Mouse (Mus musculus) intestine, embryonic 14.5 days (tissue): ENCODE measurements at regions not wholly inside any gene's neighbourhood (a gene's known extent, or its start where the extent isn't known, plus 50 kb on each side); places are given as distances from the start of the nearest gene placed in this dataset.

ENCODE experiments used
- ATAC-seq: fragments of 200-750 bp; cut with Nextera tagmentation; replicated peaks from 2 replicates; pipeline ENCODE4 v1.8.0; 2017; ENCODE audit warnings: low read depth, moderate number of reproducible peaks, moderate TSS enrichment, moderate library complexity; ENCODE audit not compliant: low FRiP score, low TSS enrichment
- DNase-seq: peaks from one replicate; pipeline ENCODE4 v3.0.0-alpha.2; 2018; ENCODE audit warnings: low spot score
- H3K27ac ChIP-seq: fragments of 300-500 bp; sonication (generic); 2 replicates; pipeline ENCODE4 v1.5.1; 2014; ENCODE audit warnings: low read depth, mild to moderate bottlenecking, control low read depth
- H3K27me3 ChIP-seq: fragments of 300-500 bp; sonication (generic); replicated peaks from 2 replicates; pipeline ENCODE4 v1.6.1; 2014; ENCODE audit warnings: low read length, control low read depth; ENCODE audit not compliant: control insufficient read depth, insufficient read depth
- H3K36me3 ChIP-seq: fragments of 300-500 bp; sonication (generic); 2 replicates; pipeline ENCODE4 v1.6.1; 2014; ENCODE audit warnings: low read length, control low read depth; ENCODE audit not compliant: control insufficient read depth, insufficient read depth
- H3K4me1 ChIP-seq: fragments of 300-500 bp; sonication (generic); replicated peaks from 2 replicates; pipeline ENCODE4 v1.6.1; 2014; ENCODE audit warnings: low read length, control low read depth, mixed read lengths; ENCODE audit not compliant: control insufficient read depth, insufficient read depth
- H3K4me2 ChIP-seq: fragments of 300-500 bp; sonication (generic); 2 replicates; pipeline ENCODE4 v1.6.1; 2014; ENCODE audit warnings: low read length
- H3K4me3 ChIP-seq: fragments of 300-500 bp; sonication (generic); 2 replicates; pipeline ENCODE4 v1.5.1; 2014; ENCODE audit warnings: low read depth, low read length, control low read depth, mixed read lengths
- H3K9ac ChIP-seq: fragments of 300-500 bp; sonication (generic); 2 replicates; pipeline ENCODE4 v1.6.1; 2014; ENCODE audit warnings: mild to moderate bottlenecking, low read length
- H3K9me3 ChIP-seq: fragments of 300-500 bp; sonication (generic); 2 replicates; pipeline ENCODE4 v1.6.1; 2016; ENCODE audit warnings: low read length, control low read depth; ENCODE audit not compliant: control insufficient read depth
- WGBS: fragments of 180-500 bp; shearing (Covaris S2); extraction: QIAGEN DNeasy Blood & Tissue Kit; methylation state at CpG from one replicate; pipeline ENCODE4 v1.1.7; 2014; 5-methylcytosine and 5-hydroxymethylcytosine counted together

- WGBS: 94% methylated on average over 5 of the region's 5 CpGs
- H3K4me3 ChIP-seq: no peak overlapping the region
- H3K4me1 ChIP-seq: no peaks in the 10 kb centered on the region
- ATAC-seq (no peak), DNase-seq (no peak)
- H3K9me3 ChIP-seq: no peaks in the 10 kb centered on the region
- no peak overlapping the region for H3K9ac ChIP-seq
- no peaks in the 10 kb centered on the region for H3K27me3 ChIP-seq
- H3K36me3 ChIP-seq: no peaks in the 10 kb centered on the region
- H3K4me2 ChIP-seq: no peak overlapping the region
- no peak overlapping the region for H3K27ac ChIP-seq
Observed at GRCm38 (mm10) chr6:50949361-50949760, 295.1 kb upstream of the Npvf start.

- DNase-seq (no peak), ATAC-seq (no peak)
- no peak overlapping the region for H3K4me2 ChIP-seq
- H3K4me3 ChIP-seq: no peak overlapping the region
- H3K9me3 ChIP-seq: no peaks in the 10 kb centered on the region
- no peak overlapping the region; the same call in 1 of the 2 replicates for H3K27ac ChIP-seq
- H3K36me3 ChIP-seq: no peaks in the 10 kb centered on the region
- no peaks in the 10 kb centered on the region for H3K4me1 ChIP-seq
- no peak overlapping the region for H3K9ac ChIP-seq
- no peaks in the 10 kb centered on the region for H3K27me3 ChIP-seq
- WGBS: 60% methylated on average over 11 of the region's 11 CpGs
Observed at GRCm38 (mm10) chr6:50949883-50950583, 295.8 kb upstream of the Npvf start.

- no peaks in the 10 kb centered on the region for H3K36me3 ChIP-seq
- no peak overlapping the region for H3K27ac ChIP-seq
- H3K9ac ChIP-seq: no peak overlapping the region
- H3K27me3 ChIP-seq: no peaks in the 10 kb centered on the region
- H3K4me3 ChIP-seq: no peak overlapping the region
- WGBS: 92% methylated on average over 4 of the region's 4 CpGs
- DNase-seq (no peak), ATAC-seq (no peak)
- no peak overlapping the region for H3K4me2 ChIP-seq
- no peaks in the 10 kb centered on the region for H3K9me3 ChIP-seq
- no peaks in the 10 kb centered on the region for H3K4me1 ChIP-seq
Observed at GRCm38 (mm10) chr6:50957328-50957900, 303.2 kb upstream of the Npvf start.

- Histone ChIP-seq H3K36me3 (no peaks in the 10 kb centered on the region), H3K4me3 (no peak overlapping the region), H3K4me1 (no peaks in the 10 kb centered on the region), H3K4me2 (no peak overlapping the region), H3K27ac (no peak overlapping the region), H3K9me3 (no peaks in the 10 kb centered on the region), H3K27me3 (no peaks in the 10 kb centered on the region), H3K9ac (no peak overlapping the region)
- ATAC-seq (no peak), DNase-seq (no peak)
- 75% methylated on average over 5 of the region's 5 CpGs for WGBS
Observed at GRCm38 (mm10) chr6:50960341-50960740, 306.1 kb upstream of the Npvf start.

GRCm38 (mm10) chr6:50961592-50961991 is 307.4 kb upstream of the Npvf start:
- DNase-seq (no peak), ATAC-seq (no peak)
- Histone ChIP-seq H3K4me2 (no peak overlapping the region), H3K9ac (no peak overlapping the region), H3K27ac (no peak overlapping the region), H3K27me3 (no peaks in the 10 kb centered on the region), H3K9me3 (no peaks in the 10 kb centered on the region), H3K4me3 (no peak overlapping the region), H3K36me3 (no peaks in the 10 kb centered on the region), H3K4me1 (no peaks in the 10 kb centered on the region)
- 68% methylated on average over 6 of the region's 6 CpGs for WGBS

- no peak overlapping the region for H3K27ac ChIP-seq
- no peak overlapping the region for H3K4me2 ChIP-seq
- ATAC-seq (no peak), DNase-seq (no peak)
- no peak overlapping the region for H3K9ac ChIP-seq
- H3K27me3 ChIP-seq: no peaks in the 10 kb centered on the region
- H3K4me3 ChIP-seq: no peak overlapping the region
- WGBS: 86% methylated on average over 5 of the region's 5 CpGs
- H3K9me3 ChIP-seq: no peaks in the 10 kb centered on the region
- H3K36me3 ChIP-seq: no peaks in the 10 kb centered on the region
- peaks cover 32% of the 10 kb centered on the region for H3K4me1 ChIP-seq
Observed at GRCm38 (mm10) chr6:50968546-50968945, 314.3 kb upstream of the Npvf start.

GRCm38 (mm10) chr6:50969341-50969740 is 315.1 kb upstream of the Npvf start:
- Histone ChIP-seq H3K4me2 (no peak overlapping the region), H3K9me3 (no peaks in the 10 kb centered on the region), H3K27me3 (no peaks in the 10 kb centered on the region), H3K9ac (no peak overlapping the region), H3K36me3 (no peaks in the 10 kb centered on the region), H3K27ac (no peak overlapping the region), H3K4me1 (peaks cover 32% of the 10 kb centered on the region), H3K4me3 (no peak overlapping the region)
- WGBS: 51% methylated on average over 6 of the region's 6 CpGs
- no peak for ATAC-seq
- DNase-seq: no peak

- Histone ChIP-seq H3K4me3 (no peak overlapping the region), H3K27ac (no peak overlapping the region), H3K36me3 (no peaks in the 10 kb centered on the region), H3K27me3 (no peaks in the 10 kb centered on the region), H3K9ac (no peak overlapping the region), H3K4me2 (no peak overlapping the region), H3K9me3 (no peaks in the 10 kb centered on the region), H3K4me1 (peaks cover 32% of the 10 kb centered on the region)
- 38% methylated on average over 7 of the region's 7 CpGs for WGBS
- DNase-seq (no peak), ATAC-seq (no peak)
Observed at GRCm38 (mm10) chr6:50969997-50970396, 315.8 kb upstream of the Npvf start.

- no peaks in the 10 kb centered on the region for H3K36me3 ChIP-seq
- peaks cover 32% of the 10 kb centered on the region for H3K4me1 ChIP-seq
- no peaks in the 10 kb centered on the region for H3K27me3 ChIP-seq
- ATAC-seq (no peak), DNase-seq (no peak)
- no peak overlapping the region for H3K4me3 ChIP-seq
- 78% methylated on average over 8 of the region's 8 CpGs for WGBS
- no peak overlapping the region for H3K9ac ChIP-seq
- H3K9me3 ChIP-seq: no peaks in the 10 kb centered on the region
- H3K27ac ChIP-seq: no peak overlapping the region
- H3K4me2 ChIP-seq: no peak overlapping the region
Observed at GRCm38 (mm10) chr6:50970770-50971169, 316.5 kb upstream of the Npvf start.
